In genomic region chr2:132716154-132716553, GRCm38 (mm10) we compare ENCODE assay signal across 9 mouse cellular contexts. TPM values are rescaled to one million over a fixed set of nuclear protein-coding genes. Genes with fewer than 3 reads are reported as not detected.
A peak's percentile ranks its signal among the peaks of the same experiment; 100 is the strongest.
DNase-seq lines count a peak whose midpoint lies in the region; ATAC-seq and TF ChIP-seq lines count a peak whose summit lies in the region.
"Had no signal": no experiment of that assay in that cellular context is flagged by ENCODE, and none has a peak within 500 bp of the region (broad histone marks: within the 10 kb centered on the region; RNA-seq: fewer than 3 reads in every experiment).

No protein-coding gene starts in this region.

- H3K36me3 ChIP-seq in kidney, adult 2 months (ENCODE audit: control insufficient read depth, insufficient read depth, low read length), result no peaks in the 10 kb centered on the region
- H3K36me3 ChIP-seq: limb, embryonic 12.5 days had no signal

- ATAC-seq in activated CD4-positive, CD25-positive, alpha-beta regulatory T cell, adult 4 months, result peak; percentile 49
- peak; percentile 92 for ATAC-seq in granulocyte monocyte progenitor cell, adult 5-6 weeks (replicated peaks; ENCODE audit: poor library complexity, severe bottlenecking)

- TF ChIP-seq POLR2A in cortical plate, adult 2 months (IDR thresholded peaks at IDR 0.05; ENCODE audit: extremely low read depth, insufficient read depth, low read length), result no peak
- no peak for TF ChIP-seq POLR2A in kidney, adult 2 months (IDR thresholded peaks at IDR 0.05; ENCODE audit: low read depth, low read length)

- peaks cover 16% of the 10 kb centered on the region for H3K4me1 ChIP-seq in cortical plate, adult 2 months (ENCODE audit: control insufficient read depth, insufficient read depth, low read length)
- no peaks in the 10 kb centered on the region for H3K4me1 ChIP-seq in kidney, adult 2 months (ENCODE audit: control insufficient read depth, insufficient read depth, low read length)
- H3K4me1 ChIP-seq: limb, embryonic 12.5 days had no signal

- no peak overlapping the region for H3K4me3 ChIP-seq in cortical plate, adult 2 months (ENCODE audit: insufficient read depth, low read length)
- no peak overlapping the region for H3K4me3 ChIP-seq in kidney, adult 2 months (ENCODE audit: insufficient read depth, low read depth, low read length)
- H3K4me3 ChIP-seq: limb, embryonic 12.5 days had no signal

- peak; percentile 43; the same call in 1 of the 2 replicates for TF ChIP-seq CTCF in cortical plate, adult 2 months (IDR thresholded peaks at IDR 0.05; ENCODE audit: extremely low read depth, insufficient read depth, low read length)
- TF ChIP-seq CTCF in kidney, adult 2 months (conservative IDR thresholded peaks at IDR 0.05; ENCODE audit: insufficient read depth, insufficient read length, low read depth, low read length), result peak; percentile 77

- H3K27ac ChIP-seq in cortical plate, adult 2 months (ENCODE audit: insufficient read depth, low read length), result peak overlapping the region; percentile 51
- H3K27ac ChIP-seq in kidney, adult 2 months (ENCODE audit: insufficient read depth, low read depth, low read length), result no peak overlapping the region
- H3K27ac ChIP-seq: limb, embryonic 12.5 days had no signal

- WGBS in kidney, adult 2 months, result 43% methylated on average over 5 of the region's 5 CpGs

- H3K27me3 ChIP-seq in kidney, adult 2 months (replicated peaks; ENCODE audit: control insufficient read depth, insufficient read depth, low read length), result no peaks in the 10 kb centered on the region
- H3K27me3 ChIP-seq: limb, embryonic 12.5 days had no signal

- DNase-seq in kidney, adult 18-20 months, result peak; percentile 43
- DNase-seq in kidney, adult 11 months, result no peak
- DNase-seq in kidney, adult 2 months, result peak; percentile 29
- peak; percentile 45 for DNase-seq in lung, postnatal 25 days (ENCODE audit: low spot score)
- DNase-seq in spleen, adult 18-20 months, result peak; percentile 15 to 60

RNA-seq across cellular contexts. Expression of gene Shld1, which starts 29.4 kb away (rescaled TPM):
- polyA plus RNA-seq in activated CD4-positive, CD25-positive, alpha-beta regulatory T cell, adult 4 months (2017; shearing (Covaris generic)), result 10 to 100 TPM; 27.2 to 28.1 TPM
- 21.7 and 23.4 TPM in 2 replicates for polyA plus RNA-seq in cortical plate, adult 2 months (2012; rRNA removed)
- 5.2 and 7.5 TPM in 2 replicates for total RNA-seq in granulocyte monocyte progenitor cell, adult 5-6 weeks (2014; fragmentation: Nextera tagmentation)
- total RNA-seq in granulocyte monocyte progenitor cell, adult 5-6 weeks (2017), result 10.3 and 11.0 TPM in 2 replicates
- 12.9 and 15.3 TPM in 2 replicates for polyA plus RNA-seq in kidney, adult 2 months (2012; rRNA removed)
